Mouse (Mus musculus) bone marrow, adult 2 months (tissue): Measurements from ENCODE around the gene Lingo1.

Experiments
- CTCF ChIP-seq: fragments of 200-500 bp; IDR thresholded peaks from 2 replicates; pipeline ENCODE4 v1.5.1; 2011; ENCODE audit warnings: low read length, control low read depth; ENCODE audit not compliant: control insufficient read depth, insufficient read depth
- POLR2A ChIP-seq: fragments of 200-500 bp; IDR thresholded peaks from 2 replicates; pipeline ENCODE4 v1.6.1; 2011; ENCODE audit warnings: low read depth, mild to moderate bottlenecking, control low read depth, low read length, borderline replicate concordance; ENCODE audit not compliant: control insufficient read depth

DNA sequence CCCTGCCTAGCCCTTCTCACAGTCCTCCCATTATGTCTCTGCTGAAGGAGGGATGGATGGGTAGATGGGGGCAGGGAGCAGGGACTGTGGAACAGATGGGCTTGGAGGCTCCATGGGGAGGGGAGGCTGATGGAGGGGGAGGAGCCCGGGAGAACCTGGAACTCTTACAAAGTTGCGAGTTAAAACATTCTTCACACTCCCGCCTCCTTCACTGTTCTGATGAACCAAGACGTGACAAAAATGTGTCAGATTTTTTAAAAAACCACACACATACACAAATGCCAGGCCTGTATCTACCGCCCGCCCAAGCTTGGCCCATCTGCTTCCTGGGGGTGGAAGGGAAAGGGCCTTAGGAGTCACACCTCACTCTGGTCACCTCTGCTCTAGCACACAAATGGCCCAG is 138.3 kb downstream of the Lingo1 start:
- TF ChIP-seq CTCF, result no peak
- TF ChIP-seq POLR2A, result no peak
